Mouse (Mus musculus) layer of hippocampus, postnatal 36 days (tissue): ENCODE measurements around the gene Kif3b. TPM values are rescaled to one million over a fixed set of nuclear protein-coding genes. Genes with fewer than 3 reads are reported as not detected.
"Not testable (repeated sequence)": the region's sequence is repeated elsewhere in the genome, so short reads cannot be mapped to it uniquely, and the experiment has no call there.

Experiments used
- DNase-seq, 2 experiments: peaks; one replicate each; pipeline ENCODE4 v3.0.0; 2022
- total RNA-seq, 2 experiments: library from RNA; stranded (reverse); gene quantifications; 2 replicates each; pipeline ENCODE4 v1.2.3; 2021

The Kif3b gene
- 10 to 100 TPM; 55.6 to 58.0 TPM for total RNA-seq

DNA sequence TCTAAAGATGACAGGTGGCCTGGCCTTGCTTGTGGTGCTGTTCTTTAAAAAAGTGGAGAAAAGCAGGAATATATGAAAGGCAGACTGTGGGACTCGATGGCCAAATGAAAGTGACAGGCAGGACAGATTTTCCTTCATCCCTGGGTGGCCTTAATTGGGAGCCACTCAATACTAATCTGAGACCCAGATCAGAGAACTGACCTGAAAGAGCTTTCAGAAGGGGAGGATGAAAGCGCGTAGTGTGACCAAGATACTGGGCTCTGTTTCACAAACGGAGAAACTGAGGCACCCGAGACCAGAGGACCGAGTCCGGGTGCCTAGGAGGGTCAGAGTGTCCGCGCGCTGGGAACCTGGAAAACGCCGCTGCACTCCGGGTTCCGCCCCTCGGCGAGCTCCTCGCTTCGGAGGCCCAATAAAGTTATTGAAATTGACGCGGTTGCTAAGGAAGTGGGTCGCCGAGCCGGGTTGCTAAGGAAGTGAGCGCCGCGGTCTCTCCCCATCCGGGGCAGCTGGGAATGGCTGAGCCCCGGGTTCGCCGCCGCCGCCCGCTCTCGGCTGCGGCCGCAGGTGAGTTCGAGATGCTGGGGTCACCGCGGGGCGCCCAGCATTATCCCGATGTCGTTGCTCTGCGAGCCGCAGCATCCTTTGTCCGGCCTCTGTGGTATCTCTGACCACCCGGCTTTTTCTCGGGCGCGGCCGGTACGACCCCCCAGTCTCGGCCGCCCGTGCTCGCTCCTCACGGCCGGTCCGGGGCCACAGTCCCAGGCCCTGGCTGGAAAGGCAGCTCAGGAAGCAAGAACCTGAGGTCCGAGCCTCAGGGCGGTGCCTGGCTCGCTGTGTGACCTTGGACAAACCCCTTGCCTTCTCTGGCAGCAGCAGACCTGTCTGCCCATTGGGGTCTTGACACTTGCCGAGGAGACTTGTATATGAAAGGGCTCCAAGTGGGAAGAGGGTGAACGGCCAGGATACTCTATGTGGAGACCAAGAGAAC, at the start of gene Kif3b:
Gene Kif3b, plus strand, starts transcription at position 476 of the 991 bp plus-strand sequence.
- peak; percentile 88 to 89 for DNase-seq

DNA sequence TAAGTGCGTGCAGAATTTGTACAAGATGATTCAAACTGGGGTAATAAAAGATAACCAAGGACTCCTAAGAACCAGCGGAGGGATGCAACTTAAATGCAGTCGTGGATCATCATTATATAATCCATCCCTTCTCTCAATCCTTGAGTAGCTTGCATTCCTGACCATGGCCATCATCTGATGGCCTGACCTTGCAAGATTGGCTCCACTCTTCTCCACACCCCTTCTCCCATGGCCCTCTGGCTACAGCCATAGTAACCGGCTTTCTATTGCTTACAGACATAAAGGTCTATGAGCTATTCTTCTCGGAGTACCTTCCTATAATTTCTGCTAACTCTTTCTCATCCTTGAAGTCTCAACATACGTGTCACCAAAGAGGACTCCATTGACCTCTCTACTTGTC, 49.1 kb upstream of the Kif3b start:
- DNase-seq: no peak

DNA sequence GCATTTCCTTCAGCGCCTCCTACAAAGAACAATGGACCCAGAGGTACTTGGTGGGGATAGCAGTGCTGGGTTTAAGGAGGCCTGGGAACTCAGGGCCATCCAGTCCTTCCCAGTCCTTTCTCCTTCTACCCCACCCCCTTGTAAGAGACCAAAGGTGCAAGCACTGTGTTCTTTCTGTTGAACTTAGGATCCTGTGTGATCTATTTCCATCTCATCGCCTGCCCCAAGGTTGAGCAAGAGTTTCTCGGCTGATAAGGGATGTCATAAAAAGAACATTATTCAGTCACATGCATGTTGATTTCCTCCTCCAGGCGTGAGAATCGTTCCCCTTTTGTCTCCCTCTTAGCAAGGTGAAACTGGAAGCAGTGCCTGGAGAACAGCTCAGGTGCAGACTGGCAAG, 41.5 kb upstream of the Kif3b start:
- DNase-seq: no peak

DNA sequence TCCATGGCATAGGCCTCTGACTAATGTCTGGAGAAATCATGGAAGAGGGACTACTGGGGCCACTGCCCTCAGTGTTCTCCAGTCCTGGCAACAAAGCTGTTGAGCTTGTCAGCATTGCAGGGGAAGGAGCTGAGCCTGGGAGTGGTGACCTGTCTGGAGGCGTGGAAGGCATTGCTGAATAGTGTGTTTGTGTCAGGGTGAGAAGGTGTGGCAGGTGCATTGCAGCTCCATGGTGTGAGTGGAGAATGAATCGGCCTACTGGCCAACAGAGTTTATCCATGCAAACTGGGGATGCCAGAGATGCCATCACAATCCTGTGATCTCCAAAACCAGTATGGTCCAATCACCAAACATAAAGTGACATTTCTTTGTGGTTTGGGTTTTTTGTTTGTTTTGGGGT, 34.6 kb upstream of the Kif3b start:
- DNase-seq: no peak

DNA sequence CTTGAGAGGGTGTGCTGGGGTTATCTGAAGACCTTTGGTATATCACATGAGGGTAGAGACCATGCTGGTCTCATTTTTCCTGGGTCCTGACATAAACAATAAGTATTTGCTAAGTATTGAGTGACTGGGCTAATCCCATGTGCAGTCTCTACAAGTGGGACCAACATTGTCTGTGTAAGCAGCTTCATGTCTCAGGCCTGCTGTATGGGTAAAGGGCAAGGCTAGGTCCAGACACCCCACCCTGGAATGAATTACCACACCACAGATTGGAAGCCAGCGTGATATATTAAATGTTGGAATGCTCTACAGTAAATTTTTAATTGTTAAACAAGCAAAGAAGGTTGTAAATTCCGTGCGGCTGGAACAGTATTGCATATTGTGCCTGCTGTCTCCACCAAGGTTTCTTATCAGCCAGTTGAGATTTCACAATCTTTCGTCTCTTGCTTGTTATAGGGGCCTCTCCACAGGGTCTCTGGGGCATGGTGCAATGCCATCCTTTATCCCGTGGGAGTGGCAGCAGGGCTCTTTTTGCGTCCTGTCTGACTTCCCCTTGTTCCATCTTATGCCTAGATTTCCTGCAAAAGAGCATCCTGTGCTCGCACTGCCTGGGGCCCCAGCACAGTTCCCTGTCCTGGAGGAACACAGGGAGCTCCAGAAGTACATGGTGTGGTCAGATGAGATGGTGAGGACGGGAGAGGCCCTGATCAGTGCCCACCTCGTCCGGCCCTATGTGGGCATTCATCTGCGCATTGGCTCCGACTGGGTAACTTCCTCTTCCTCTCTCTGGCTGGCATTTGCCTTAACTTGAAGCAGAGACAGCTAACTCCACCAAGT, 32.0 kb upstream of the Kif3b start:
- no peak for DNase-seq

DNA sequence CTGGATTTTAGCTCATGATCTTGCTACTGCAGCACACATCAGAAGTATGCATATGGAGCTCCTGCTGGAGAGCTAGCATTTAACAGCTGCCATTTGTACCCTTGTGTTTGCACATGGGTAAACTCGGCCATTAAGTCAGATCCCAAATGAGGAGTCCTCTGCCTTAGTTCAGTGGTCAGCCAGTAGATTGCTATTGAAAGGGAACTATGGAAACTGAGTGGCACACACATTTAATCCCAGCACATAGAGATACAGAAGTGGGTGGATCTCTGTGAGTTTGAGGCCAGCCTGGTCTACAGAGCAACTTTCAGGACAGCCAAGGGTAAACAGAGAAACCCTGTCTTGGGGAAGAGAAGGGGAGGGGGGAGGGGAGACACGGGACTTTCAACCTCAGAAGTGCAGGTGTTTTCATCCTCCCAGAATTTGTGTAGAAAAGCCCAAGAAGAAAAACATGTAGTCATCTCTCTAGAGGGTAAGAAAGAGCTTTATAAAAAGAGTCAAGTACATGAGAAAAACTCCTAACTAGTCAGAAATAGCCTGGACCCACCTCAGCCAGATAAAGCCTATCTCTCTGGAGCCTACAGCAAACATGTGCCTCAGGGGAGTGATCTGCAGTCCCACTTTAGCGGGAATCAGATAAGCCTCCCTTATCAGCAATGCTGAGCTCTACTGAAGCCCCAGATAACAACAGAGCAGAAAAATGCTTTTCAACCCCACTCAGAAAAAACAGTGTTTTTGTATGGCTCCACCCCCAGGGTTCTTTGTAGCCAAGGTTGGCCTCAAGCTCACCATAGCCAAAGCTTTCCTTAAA, 31.1 kb upstream of the Kif3b start:
- DNase-seq: no peak

DNA sequence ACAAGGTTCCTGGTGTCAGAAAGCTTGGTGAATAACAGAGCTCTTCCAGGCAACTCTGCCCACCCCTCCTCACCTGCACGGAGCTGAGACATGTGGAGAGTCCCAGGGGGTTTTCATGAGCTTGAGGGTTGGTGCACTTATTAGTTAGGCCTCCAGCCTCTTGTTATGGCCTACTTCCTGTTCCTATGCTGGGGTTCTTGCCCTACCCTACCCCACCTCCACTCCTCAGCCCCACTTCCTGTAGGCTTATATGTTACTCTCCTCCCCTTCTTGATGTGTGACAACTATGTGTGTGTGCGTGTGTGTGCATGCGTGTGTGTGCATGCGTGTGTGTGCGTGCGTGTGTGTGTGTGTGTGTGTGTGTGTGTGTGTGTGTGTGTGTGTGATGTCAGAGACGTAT, 28.2 kb upstream of the Kif3b start:
- no peak for DNase-seq

DNA sequence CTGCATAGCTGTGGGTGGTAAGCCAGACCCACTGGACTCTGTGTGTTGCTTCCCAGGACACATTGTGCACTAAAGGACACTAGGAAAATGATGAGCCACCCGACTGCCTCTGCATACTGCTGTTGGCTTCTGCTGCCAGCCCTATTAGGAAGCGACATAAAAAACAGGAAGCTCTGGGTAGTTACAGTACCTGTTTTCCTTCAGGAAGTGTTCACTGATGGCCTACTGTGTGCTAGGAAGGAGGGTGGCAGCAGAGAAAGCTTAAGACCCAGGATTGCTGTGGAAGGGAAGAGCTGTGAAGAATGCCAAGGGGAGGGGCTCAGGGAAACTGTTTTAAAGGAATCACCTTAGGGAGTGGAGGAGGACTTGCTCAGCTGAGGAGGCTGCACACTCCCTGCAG, 23.9 kb upstream of the Kif3b start:
- no peak for DNase-seq

DNA sequence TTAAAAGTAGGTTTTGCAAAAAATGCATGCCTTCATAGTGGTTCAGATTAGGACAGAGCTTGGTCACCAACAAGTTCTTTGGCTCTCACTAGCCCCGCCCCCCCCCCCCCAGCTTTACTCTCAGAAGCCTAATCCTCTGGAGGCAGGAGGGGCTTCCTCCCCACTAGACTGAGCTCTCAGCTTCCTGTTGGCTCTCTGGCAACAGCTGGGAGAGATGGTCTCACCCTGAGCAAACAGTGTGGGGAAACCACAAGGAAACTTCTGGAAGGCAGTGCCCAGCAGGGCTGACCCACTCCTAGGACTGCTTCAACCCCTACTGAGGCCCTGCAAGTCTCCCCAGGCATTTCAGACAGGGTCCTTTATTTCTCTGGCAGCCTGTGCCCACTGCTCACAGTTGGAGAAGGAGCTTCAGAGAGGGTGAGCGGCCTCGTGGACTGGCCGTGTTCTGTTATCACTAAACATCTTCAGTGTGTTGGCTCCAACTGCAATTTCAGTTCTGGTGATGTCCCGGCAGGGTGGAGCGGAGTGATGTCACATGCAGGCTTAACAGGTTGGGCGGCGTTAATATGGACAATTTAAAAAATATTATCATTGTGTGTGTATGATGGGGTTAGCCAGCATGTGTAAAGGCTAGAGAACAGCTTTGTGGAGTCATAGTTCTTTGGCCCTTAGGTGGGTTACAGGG, 20.8 kb upstream of the Kif3b start:
- DNase-seq: not testable (repeated sequence)

DNA sequence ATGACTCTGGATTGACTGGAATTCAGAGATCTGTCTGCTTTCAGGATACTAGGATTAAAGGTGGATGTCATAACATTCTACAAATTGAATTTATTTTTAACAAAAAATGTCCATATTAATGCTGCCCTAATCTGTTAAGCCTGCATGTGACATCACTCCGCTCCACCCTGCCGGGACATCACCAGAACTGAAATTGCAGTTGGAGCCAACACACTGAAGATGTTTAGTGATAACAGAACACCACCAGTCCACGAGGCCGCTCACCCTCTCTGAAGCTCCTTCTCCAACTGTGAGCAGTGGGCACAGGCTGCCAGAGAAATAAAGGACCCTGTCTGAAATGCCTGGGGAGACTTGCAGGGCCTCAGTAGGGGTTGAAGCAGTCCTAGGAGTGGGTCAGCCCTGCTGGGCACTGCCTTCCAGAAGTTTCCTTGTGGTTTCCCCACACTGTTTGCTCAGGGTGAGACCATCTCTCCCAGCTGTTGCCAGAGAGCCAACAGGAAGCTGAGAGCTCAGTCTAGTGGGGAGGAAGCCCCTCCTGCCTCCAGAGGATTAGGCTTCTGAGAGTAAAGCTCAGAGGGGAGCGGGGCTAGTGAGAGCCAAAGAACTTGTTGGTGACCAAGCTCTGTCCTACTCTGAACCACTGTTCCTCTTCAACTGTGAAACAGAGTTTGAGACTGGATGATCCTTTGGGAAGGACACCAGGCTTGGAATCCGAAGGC, 16.9 kb upstream of the Kif3b start:
- not testable (repeated sequence) for DNase-seq

DNA sequence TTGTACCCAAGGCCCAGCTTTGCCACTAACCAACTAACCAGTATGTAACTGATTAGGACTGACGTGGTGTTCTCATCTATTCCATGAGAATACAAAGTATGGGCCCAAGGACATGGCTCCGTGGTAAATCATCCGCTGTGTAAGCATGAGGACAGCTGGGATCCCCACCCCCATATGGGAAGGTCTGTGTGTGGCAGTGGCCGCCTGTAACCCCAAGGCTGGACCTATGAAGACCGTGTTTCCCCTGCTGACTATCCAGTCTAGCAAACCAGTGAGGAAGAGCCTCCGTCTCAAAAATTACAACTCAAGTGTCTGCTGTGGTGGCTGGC, 16.3 kb upstream of the Kif3b start:
- no peak for DNase-seq

DNA sequence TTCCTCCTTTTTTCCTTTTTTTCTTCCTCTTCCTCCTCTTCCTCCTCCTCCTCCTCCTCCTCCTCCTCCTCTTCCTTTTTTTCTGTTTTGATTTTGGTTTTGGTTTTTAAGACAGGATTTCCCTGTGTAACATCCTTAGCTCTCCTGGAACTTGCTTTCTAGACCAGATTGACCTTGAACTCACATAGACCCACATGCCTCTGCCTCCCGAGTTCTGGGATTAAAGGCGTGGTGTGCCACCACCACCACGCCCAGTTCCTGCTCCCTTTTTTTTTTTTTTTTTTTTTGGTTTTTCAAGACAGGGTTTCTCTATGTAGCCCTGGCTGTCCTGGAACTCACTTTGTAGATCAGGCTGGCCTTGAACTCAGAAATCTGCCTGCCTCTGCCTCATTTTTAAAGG, 15.6 kb upstream of the Kif3b start:
- DNase-seq: not testable (repeated sequence)

DNA sequence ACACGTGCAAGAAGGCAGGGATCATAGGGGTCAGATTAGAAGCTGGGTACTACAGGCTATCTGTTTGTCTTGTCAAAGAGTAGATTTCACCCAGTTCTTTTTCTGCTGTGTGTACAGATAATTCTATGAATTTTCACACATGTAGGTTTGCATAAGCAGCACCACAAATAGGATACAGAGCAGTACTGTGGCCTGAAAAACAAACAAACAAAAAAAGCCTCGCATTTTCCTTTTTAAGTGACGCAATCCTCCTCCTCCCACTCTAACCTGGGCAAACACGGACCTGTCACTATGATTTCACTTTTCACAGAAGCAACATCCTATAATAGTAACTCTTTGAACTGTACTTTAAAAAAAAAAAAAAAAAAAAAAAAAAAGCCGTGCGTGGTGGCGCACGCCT, 14.8 kb upstream of the Kif3b start:
- no peak for DNase-seq

DNA sequence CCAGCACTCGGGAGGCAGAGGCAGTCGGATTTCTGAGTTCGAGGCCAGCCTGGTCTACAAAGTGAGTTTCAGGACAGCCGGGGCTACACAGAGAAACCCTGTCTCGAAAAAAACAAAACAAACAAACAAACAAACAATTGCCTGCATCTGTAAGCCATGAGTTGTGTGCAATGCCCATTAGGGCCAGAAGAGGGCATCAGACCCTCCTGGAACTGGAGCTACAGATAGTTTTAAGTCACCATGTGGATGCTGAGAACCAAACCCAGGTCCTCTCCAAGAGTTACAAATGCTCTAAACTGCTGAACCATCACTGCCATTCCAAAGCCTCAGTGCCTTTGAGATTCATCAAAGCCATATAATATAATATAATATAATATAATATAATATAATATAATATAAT, 14.4 kb upstream of the Kif3b start:
- not testable (repeated sequence) for DNase-seq

DNA sequence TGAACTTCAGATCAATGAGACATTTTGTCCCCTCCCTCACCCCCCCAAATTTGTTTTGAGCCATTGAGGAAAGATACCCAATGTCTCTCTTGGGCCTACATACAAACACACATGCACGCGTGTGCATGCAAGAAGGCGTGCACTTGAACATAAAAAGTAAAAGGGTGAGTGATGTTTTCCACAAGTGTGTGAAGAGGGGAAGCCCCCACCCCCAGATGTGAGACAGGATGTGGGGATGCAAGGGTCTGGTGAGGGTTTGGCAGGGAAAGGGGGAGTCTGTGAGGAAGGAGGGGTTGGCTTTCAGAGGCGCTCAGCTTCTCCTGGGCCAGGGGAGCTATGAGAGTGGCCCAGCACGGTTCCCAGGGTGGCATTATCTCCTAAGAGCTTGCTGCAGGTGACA, 12.9 kb upstream of the Kif3b start:
- DNase-seq: no peak

DNA sequence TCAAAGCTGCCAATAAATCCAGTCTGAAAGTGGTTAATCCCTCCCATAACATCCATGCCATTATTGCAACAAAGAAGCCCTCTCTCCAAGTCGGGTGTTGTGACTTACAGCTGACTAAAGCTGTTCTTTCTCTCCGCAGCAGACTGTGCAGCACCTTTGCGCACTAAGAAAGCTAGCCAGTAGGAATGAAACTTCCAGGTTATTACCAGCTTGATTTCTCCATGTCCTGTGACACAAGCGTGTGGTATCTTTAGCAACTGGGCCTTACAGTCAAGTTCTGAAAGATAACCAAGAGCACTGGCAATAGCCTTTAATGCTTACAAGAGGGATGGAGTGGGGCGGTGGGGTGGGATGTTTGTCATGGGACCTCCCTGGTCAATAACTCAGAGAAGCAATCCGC, 7.3 kb upstream of the Kif3b start:
- no peak for DNase-seq

DNA sequence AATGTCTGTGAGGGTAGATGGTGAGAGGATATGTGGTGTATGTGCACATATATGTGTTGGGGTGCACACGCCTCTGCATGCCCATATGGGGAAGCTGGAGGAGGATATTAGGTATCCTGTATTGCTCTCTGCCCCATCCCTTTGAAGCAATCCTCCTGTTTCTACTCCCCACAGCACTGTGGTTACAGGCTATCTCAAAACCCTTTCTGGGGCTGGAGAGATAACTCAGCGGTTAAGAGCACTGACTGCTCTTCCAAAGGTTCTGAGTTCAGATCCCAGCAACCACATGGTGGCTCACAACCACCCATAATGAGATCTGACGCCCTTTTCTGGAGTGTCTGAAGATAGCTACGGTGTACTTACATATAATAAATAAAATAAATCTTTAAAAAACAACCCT, 4.7 kb upstream of the Kif3b start:
- DNase-seq: no peak

DNA sequence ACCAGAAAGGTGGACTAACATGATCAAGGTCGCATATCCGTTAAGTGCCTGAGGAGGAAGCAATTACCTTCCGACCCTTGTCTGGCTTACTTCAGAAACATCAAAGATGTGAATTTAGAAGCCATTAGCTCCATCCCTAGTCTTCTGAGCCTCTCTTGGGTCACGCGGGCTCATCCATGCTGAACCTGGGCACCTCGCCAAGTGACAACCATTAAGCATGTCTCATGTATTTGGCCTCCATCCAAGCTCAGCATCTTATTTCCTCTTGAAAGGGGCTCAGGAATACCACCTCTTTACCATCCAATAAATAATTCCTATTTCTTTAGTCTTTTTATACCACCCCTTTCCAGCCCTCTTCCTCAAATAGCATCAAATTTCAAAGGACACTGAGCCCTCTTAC, 3.4 kb upstream of the Kif3b start:
- DNase-seq: no peak

DNA sequence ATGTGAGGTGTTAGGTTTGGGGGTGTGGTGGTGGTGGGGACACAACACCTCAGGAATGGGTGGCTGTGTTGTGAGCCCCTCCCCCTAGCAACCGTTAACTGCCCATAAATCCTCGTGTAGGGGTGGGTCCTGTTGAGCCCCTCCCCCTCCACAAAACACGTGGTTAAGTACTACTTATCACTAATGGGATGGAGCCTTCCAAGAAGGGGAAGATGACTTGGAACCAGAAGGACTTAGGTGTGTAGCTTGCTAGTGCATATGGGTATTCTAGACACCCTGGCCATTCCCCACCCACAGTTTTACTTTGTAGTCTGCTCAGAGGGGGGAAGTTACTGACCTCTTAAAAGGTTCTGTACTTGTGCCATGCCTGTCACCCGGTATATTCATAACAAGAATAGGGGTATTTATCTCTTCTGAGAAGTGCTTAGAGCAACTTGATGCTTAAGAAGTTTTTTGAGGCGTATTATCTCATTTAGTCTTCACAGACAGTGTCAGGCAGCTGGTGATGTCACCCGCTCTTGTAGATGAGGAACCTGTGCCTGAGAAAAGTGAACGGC, 1.2 kb downstream of the Kif3b start:
- DNase-seq: no peak

DNA sequence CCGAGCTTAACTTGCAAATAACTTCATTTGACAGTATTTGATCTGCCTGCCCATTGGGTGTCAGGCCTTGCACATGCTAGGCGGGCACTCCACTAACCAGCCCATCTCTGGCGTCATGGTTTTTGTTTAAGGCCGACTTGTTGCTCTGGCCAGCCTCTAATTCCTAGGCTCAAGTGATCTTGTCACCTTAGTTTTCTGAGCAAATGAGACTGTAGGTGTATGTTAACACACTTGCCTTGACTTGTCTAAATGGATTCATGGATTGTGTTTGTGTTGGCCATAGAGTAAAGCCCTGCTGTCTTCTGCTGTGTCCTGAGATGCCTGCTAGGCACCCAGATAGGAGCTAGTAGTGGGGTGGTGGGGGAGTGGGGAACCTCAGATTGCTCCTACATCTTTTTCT, 4.0 kb downstream of the Kif3b start:
- no peak for DNase-seq

DNA sequence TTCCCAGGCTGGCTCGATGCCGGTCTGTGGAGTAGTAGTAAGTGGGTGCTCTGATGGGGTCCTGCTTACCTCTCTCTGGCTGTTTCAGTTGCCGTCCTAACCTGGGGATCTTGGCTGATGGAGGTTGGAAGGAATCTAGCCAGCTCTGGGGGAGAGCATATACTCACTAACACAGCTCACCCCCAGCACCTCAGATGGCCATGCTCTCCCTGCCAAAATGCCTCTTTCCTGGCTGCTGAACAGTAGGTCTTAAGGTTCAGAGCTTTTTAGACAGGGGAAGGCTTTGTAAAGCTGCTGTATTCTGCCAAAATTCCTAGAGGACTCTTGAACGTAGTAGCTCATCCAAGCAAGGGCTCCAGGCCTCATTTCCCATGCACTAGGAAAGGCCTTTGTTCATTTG, 6.6 kb downstream of the Kif3b start:
- no peak for DNase-seq
